Mouse (Mus musculus): ENCODE measurements at regions not wholly inside any gene's neighbourhood (a gene's known extent, or its start where the extent isn't known, plus 50 kb on each side); places are given as distances from the start of the nearest gene placed in this dataset.
"Not testable (repeated sequence)": the region's sequence is repeated elsewhere in the genome, so short reads cannot be mapped to it uniquely, and the experiment has no call there.

- ATAC-seq (ENCODE audit: insufficient number of reproducible peaks, low FRiP score, low TSS enrichment): no peak
These were observed 227.6 kb upstream of the 1700012A03Rik start for GRCm38 (mm10) chr6:31822186-31823085.

- no peak for ATAC-seq (ENCODE audit: insufficient number of reproducible peaks, low FRiP score, low TSS enrichment)
These were observed 228.4 kb upstream of the 1700012A03Rik start for GRCm38 (mm10) chr6:31821621-31822020.

DNA sequence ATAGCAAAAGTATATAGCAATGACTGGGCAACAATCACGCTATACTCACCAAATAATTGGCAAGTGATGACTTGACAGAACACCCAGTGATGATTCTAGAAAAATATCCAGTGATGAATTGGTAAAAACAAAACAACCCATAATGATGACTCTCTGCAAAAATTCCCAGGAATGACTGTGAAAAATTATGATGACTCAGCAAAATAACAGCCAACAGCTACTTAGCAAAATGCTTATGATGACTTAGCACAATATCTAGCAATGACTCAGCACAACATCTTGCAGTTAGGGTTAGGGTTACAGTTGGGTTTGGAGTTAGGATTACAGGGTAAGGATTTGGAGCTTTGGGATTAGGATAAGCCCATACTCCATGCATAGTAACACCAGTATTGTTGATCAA is 232.4 kb upstream of the 1700012A03Rik start:
- no peak for ATAC-seq (ENCODE audit: insufficient number of reproducible peaks, low FRiP score, low TSS enrichment)

- no peak for ATAC-seq (ENCODE audit: insufficient number of reproducible peaks, low FRiP score, low TSS enrichment)
These were observed 238.2 kb upstream of the 1700012A03Rik start for GRCm38 (mm10) chr6:31811890-31812289.

GRCm38 (mm10) chr6:31810602-31811512 is 239.2 kb upstream of the 1700012A03Rik start:
- ATAC-seq (ENCODE audit: insufficient number of reproducible peaks, low FRiP score, low TSS enrichment): no peak

GRCm38 (mm10) chr6:31804468-31804867 is 240.7 kb upstream of the Podxl start:
- not testable (repeated sequence) for ATAC-seq (ENCODE audit: insufficient number of reproducible peaks, low FRiP score, low TSS enrichment)

GRCm38 (mm10) chr6:31803222-31803621 is 239.4 kb upstream of the Podxl start:
- ATAC-seq (ENCODE audit: insufficient number of reproducible peaks, low FRiP score, low TSS enrichment): not testable (repeated sequence)

DNA sequence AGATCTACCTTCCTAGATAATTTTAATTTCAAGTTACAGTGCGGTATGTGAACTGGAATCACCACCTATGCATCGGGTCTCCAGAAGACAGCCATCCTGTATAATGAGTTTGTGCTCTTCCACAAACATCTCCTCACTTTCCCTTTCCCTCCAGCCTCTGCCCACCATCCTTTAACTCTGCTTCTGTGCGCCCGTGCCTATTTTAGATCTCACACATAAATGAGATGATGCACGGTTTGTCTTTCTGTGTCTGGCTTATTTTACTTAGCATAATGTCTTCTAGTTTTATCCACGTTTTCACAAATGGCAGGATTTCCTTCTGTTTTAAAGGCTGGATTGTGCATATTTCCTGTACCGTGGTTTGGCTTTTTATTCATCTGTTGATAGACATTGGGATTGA is 227.8 kb upstream of the Podxl start:
- no peak for ATAC-seq (ENCODE audit: insufficient number of reproducible peaks, low FRiP score, low TSS enrichment)

- ATAC-seq (ENCODE audit: insufficient number of reproducible peaks, low FRiP score, low TSS enrichment): no peak
These were observed 227.1 kb upstream of the Podxl start for GRCm38 (mm10) chr6:31790906-31791305.

DNA sequence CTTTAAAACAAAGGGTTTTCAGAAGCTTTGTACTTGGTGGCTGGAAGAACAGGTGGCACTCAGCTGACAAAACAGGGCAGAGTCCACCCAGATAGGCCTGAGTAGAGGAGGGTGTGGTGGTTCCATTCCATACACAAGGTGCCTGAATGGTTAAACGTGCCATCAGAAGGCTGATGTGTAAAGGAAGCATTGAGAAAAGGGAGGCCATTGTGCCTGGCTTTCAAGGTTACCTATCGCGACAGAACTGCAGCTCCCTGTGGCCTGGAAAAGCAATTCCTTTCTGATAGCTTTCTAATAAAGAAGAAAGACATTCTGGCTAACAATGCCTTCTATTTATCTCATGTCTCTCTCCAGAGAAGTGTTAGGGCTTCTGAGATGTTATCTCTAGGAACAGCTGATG is 213.1 kb upstream of the Podxl start:
- no peak for ATAC-seq (ENCODE audit: insufficient number of reproducible peaks, low FRiP score, low TSS enrichment)

DNA sequence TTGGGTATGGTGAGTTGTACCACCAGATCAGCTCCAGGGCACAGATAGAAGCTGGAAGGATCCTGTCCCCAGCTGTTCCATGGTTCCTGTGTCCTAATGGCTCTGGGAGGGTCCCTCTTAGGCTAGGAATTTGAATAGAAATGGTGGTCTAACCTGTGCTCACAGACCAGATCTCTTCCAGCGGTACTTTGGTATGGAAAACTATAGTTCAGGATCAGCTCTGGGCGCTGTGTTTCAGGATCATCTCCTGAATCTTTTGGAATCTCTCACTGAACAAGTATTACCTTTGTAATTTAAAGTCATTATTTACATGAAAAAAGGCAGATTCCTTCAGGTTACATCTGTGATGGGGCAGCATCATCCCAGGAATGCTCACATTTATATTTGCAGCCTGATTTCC is 208.1 kb upstream of the Podxl start:
- ATAC-seq (ENCODE audit: insufficient number of reproducible peaks, low FRiP score, low TSS enrichment): no peak

- ATAC-seq (ENCODE audit: insufficient number of reproducible peaks, low FRiP score, low TSS enrichment): no peak
These were observed 181.8 kb upstream of the Podxl start for GRCm38 (mm10) chr6:31745589-31745988.

- no peak for ATAC-seq (ENCODE audit: insufficient number of reproducible peaks, low FRiP score, low TSS enrichment)
These were observed 167.6 kb upstream of the Podxl start for GRCm38 (mm10) chr6:31731391-31731790.

- no peak for ATAC-seq (ENCODE audit: insufficient number of reproducible peaks, low FRiP score, low TSS enrichment)
These were observed 155.8 kb upstream of the Podxl start for GRCm38 (mm10) chr6:31719614-31720013.

DNA sequence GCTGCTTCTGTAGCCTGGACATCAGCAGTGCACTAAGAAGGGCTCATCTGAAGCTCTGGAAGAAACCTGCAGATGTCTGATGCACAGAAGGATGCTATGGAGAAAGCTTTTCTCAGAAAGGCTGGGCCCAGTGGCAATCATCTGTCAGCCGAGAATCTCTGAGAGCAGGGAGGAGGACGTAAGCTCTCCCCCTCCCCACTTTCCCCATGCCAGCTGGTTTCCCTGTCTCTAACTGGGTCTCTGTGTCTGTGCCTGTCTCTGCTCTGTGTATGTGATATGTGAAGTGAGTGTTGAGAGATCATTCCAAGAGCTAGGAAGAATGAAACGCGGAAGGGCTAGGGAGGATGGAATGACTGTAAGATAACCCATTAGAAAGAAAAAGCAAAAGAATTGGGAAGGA is 155.1 kb upstream of the Podxl start:
- no peak for ATAC-seq (ENCODE audit: insufficient number of reproducible peaks, low FRiP score, low TSS enrichment)

- no peak for ATAC-seq (ENCODE audit: insufficient number of reproducible peaks, low FRiP score, low TSS enrichment)
These were observed 153.8 kb upstream of the Podxl start for GRCm38 (mm10) chr6:31717531-31717930.

DNA sequence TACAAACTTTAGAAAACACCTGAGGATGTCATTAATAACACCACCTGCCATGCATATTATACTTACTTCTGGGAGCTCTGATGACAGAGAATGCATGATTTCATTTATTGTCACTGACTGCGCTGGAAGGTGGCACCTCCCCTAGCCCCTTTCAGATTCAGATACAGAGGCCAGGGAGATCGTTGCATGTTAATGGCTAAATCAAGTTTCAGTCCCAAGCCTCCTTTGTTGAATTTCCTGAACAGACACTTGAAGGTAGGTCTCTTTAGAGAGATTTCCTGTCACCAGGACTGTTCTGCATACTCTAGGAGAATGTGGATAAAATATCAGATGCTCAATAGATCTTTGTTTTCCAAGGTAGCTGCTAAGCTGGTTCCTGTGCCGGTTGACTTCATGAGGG is 143.5 kb upstream of the Podxl start:
- ATAC-seq (ENCODE audit: insufficient number of reproducible peaks, low FRiP score, low TSS enrichment): no peak

GRCm38 (mm10) chr6:31704191-31704590 is 140.4 kb upstream of the Podxl start:
- ATAC-seq (ENCODE audit: insufficient number of reproducible peaks, low FRiP score, low TSS enrichment): no peak

GRCm38 (mm10) chr6:31702931-31703330 is 139.2 kb upstream of the Podxl start:
- no peak for ATAC-seq (ENCODE audit: insufficient number of reproducible peaks, low FRiP score, low TSS enrichment)

GRCm38 (mm10) chr6:31695885-31696284 is 132.1 kb upstream of the Podxl start:
- ATAC-seq (ENCODE audit: insufficient number of reproducible peaks, low FRiP score, low TSS enrichment): no peak

DNA sequence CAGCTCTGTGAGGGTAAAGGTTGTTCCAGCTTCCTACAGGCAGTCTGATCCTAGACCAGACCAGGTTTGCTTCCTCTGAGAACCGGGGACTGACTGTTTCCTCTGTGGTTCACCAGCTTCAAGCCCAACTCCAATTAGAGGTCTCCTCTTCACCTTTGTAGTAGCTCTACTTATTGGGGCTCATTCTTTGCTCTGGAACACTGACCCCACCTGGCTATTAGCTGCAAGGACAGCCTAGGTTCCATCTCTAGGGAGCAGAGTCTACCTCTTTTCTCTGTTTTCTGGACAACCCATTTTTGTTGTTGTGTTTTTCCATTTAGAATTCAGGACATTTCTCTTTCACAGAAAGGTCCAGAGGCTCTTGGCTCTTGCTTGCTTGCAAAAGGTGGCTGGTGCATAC is 129.3 kb upstream of the Podxl start:
- no peak for ATAC-seq (ENCODE audit: insufficient number of reproducible peaks, low FRiP score, low TSS enrichment)
